Mouse (Mus musculus) cerebellum, postnatal 10 days (tissue): ENCODE results near the gene Dusp15.
A peak's percentile ranks its signal among the peaks of the same experiment; 100 is the strongest.

Experiments used
- DNase-seq, 2 experiments: peaks; one replicate each; pipeline ENCODE4 v3.0.0; 2021; ENCODE audit warnings: mixed read lengths in 2 of 2

The Dusp15 gene

GRCm38 (mm10) chr2:152930276-152930675, 21.2 kb downstream of the Dusp15 start:
- DNase-seq, result peak in 1 of 2 experiments; percentile 23

GRCm38 (mm10) chr2:152928988-152929370, 22.5 kb downstream of the Dusp15 start:
- peak in 1 of 2 experiments; percentile 52 for DNase-seq

GRCm38 (mm10) chr2:152928219-152928987, 23.1 kb downstream of the Dusp15 start:
- DNase-seq, result no peak

- no peak for DNase-seq
These were observed 24.1 kb downstream of the Dusp15 start for GRCm38 (mm10) chr2:152927371-152927770.

GRCm38 (mm10) chr2:152926896-152927295, 24.6 kb downstream of the Dusp15 start:
- no peak for DNase-seq

- no peak for DNase-seq
These were observed 26.2 kb downstream of the Dusp15 start for GRCm38 (mm10) chr2:152925189-152925872.

GRCm38 (mm10) chr2:152924543-152924942, 27.0 kb downstream of the Dusp15 start:
- DNase-seq, result no peak

GRCm38 (mm10) chr2:152924128-152924527, 27.4 kb downstream of the Dusp15 start:
- DNase-seq, result peak in 1 of 2 experiments; percentile 45

- DNase-seq, result peak; percentile 71 to 80
These were observed 27.9 kb downstream of the Dusp15 start for GRCm38 (mm10) chr2:152923621-152924020.

GRCm38 (mm10) chr2:152922376-152922775, 29.1 kb downstream of the Dusp15 start:
- DNase-seq, result peak; percentile 62 to 80

GRCm38 (mm10) chr2:152917671-152918070, 33.8 kb downstream of the Dusp15 start:
- no peak for DNase-seq

GRCm38 (mm10) chr2:152916111-152916510, 35.4 kb downstream of the Dusp15 start:
- no peak for DNase-seq

- DNase-seq, result no peak
These were observed 36.0 kb downstream of the Dusp15 start for GRCm38 (mm10) chr2:152915453-152915852.

- peak; percentile 95 to 98 for DNase-seq
These were observed 37.0 kb downstream of the Dusp15 start for GRCm38 (mm10) chr2:152914310-152915120.

GRCm38 (mm10) chr2:152913471-152913870, 38.0 kb downstream of the Dusp15 start:
- no peak for DNase-seq

- peak in 1 of 2 experiments; percentile 22 for DNase-seq
These were observed 40.1 kb downstream of the Dusp15 start for GRCm38 (mm10) chr2:152911432-152911831.

GRCm38 (mm10) chr2:152911031-152911430, 40.5 kb downstream of the Dusp15 start, which contains the start of gene Mylk2:
TSS of gene Mylk2 (plus strand) at chr2:152911352.
- peak; percentile 82 to 87 for DNase-seq

- peak in 1 of 2 experiments; percentile 5 for DNase-seq
These were observed 41.6 kb downstream of the Dusp15 start for GRCm38 (mm10) chr2:152909848-152910247.

- DNase-seq, result peak in 1 of 2 experiments; percentile 46
These were observed 44.2 kb downstream of the Dusp15 start for GRCm38 (mm10) chr2:152907114-152907943.

- DNase-seq, result peak in 1 of 2 experiments; percentile 49
These were observed 45.0 kb downstream of the Dusp15 start for GRCm38 (mm10) chr2:152906274-152907037.
